Mouse (Mus musculus) intestine, embryonic 16.5 days (tissue): ENCODE results near the gene Gm8050. TPM values are rescaled to one million over a fixed set of nuclear protein-coding genes. Genes with fewer than 3 reads are reported as not detected.
A peak's percentile ranks its signal among the peaks of the same experiment; 100 is the strongest.
"Not testable (repeated sequence)": the region's sequence is repeated elsewhere in the genome, so short reads cannot be mapped to it uniquely, and the experiment has no call there.

Experiments
- ATAC-seq: fragments of 200-750 bp; cut with Nextera tagmentation; 2 replicates; pipeline ENCODE4 v1.8.0; 2017; ENCODE audit warnings: moderate TSS enrichment, moderate library complexity
- H3K27ac ChIP-seq: fragments of 300-500 bp; sonication (generic); 2 replicates; pipeline ENCODE4 v1.5.1; 2014; ENCODE audit warnings: mild to moderate bottlenecking, low read length
- H3K27me3 ChIP-seq: fragments of 300-500 bp; sonication (generic); replicated peaks from 2 replicates; pipeline ENCODE4 v1.6.1; 2014; ENCODE audit warnings: low read length, control low read depth, mixed read lengths; ENCODE audit not compliant: control insufficient read depth, insufficient read depth
- H3K36me3 ChIP-seq: fragments of 300-500 bp; sonication (generic); 2 replicates; pipeline ENCODE4 v1.6.1; 2014; ENCODE audit warnings: low read length, control low read depth; ENCODE audit not compliant: control insufficient read depth, insufficient read depth
- H3K4me1 ChIP-seq: fragments of 300-500 bp; sonication (generic); 2 replicates; pipeline ENCODE4 v1.6.1; 2014; ENCODE audit warnings: low read length, control low read depth, mixed read lengths; ENCODE audit not compliant: control insufficient read depth, insufficient read depth
- H3K4me2 ChIP-seq: fragments of 300-500 bp; sonication (generic); 2 replicates; pipeline ENCODE4 v1.6.1; 2014; ENCODE audit warnings: low read depth, low read length, control low read depth
- H3K4me3 ChIP-seq: fragments of 300-500 bp; sonication (generic); 2 replicates; pipeline ENCODE4 v1.5.1; 2014; ENCODE audit warnings: mild to moderate bottlenecking, low read length
- H3K9ac ChIP-seq: fragments of 300-500 bp; sonication (generic); 2 replicates; pipeline ENCODE4 v1.6.1; 2014; ENCODE audit warnings: low read depth, low read length
- H3K9me3 ChIP-seq: fragments of 300-500 bp; sonication (generic); 2 replicates; pipeline ENCODE4 v1.6.1; 2016; ENCODE audit warnings: low read length, control low read depth; ENCODE audit not compliant: control insufficient read depth
- WGBS: fragments of 180-500 bp; shearing (Covaris S2); extraction: QIAGEN DNeasy Blood & Tissue Kit; methylation state at CpG from one replicate; pipeline ENCODE4 v1.1.7; 2014; 5-methylcytosine and 5-hydroxymethylcytosine counted together
- polyA plus RNA-seq: library from polyadenylated mRNA; unstranded; fragments of >200 nt; fragmentation: Nextera tagmentation; extraction: Ambion mirVana; gene quantifications from 2 replicates; pipeline ENCODE4 v1.2.1, GENCODE M21; 2015

Gene Gm8050
- polyA plus RNA-seq, result not detected in 2 replicates

DNA sequence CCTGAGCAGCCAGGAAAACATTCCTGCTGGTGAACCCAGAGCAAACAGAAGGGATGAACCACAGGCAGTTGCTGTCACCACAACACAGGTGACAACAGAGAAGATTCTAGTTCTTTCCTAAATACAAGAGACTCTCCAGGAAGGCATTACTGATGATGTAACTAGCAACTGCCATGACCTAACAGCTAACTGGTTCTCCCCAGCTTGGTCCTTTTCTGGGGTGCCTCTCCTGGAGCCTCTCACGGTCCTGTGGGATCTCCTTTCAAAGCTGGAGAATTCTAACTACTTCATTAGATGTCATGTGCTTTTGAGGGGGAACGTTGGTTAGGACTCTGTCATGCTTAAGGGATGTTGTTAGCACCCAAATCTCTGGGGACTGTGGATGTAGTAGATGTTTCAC, at the start of gene Gm8050:
Gene Gm8050 (minus strand): TSS at position 101 of the 400 bp plus-strand sequence.
- H3K36me3 ChIP-seq, H3K4me1 ChIP-seq, H3K9ac ChIP-seq, H3K4me3 ChIP-seq, ATAC-seq, H3K9me3 ChIP-seq, H3K4me2 ChIP-seq, H3K27me3 ChIP-seq, H3K27ac ChIP-seq: not testable (repeated sequence)
- no CpG with 5 or more reads among the region's 2 CpGs for WGBS

DNA sequence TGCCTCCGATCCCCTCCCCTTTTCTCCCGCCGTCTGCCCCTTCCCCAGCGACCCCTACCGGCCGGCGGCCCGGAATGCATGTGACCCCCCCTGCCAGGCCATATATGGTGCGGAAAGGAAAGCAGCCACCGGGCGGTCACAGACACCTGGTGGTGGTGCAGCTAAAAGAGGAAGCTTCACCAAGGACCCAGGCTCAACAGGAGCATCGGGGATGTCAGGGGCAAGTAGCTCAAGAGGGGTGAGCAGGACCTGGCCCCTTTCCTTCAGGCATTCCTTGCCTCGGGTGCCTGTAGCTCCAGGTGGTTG, 37.1 kb upstream of the Gm8050 start:
- H3K27ac ChIP-seq, H3K27me3 ChIP-seq, H3K4me1 ChIP-seq, H3K9ac ChIP-seq, H3K4me2 ChIP-seq, ATAC-seq, H3K9me3 ChIP-seq, H3K36me3 ChIP-seq: not testable (repeated sequence)
- H3K4me3 ChIP-seq, result peak overlapping the region; percentile 41
- WGBS, result 5% methylated on average over 5 of the region's 13 CpGs

- WGBS, result under 1% methylated on average over 30 of the region's 67 CpGs
- Histone ChIP-seq H3K9ac (peak overlapping the region; percentile 51; the same call in 1 of the 2 replicates), H3K4me3 (peak overlapping the region; percentile 41), H3K4me2 (peak overlapping the region; percentile 42)
- not testable (repeated sequence) for H3K4me1 ChIP-seq, H3K9me3 ChIP-seq, H3K27ac ChIP-seq, H3K27me3 ChIP-seq, H3K36me3 ChIP-seq, ATAC-seq
Measured at GRCm38 (mm10) chr14:6756384-6757230, 36.6 kb upstream of the Gm8050 start.

DNA sequence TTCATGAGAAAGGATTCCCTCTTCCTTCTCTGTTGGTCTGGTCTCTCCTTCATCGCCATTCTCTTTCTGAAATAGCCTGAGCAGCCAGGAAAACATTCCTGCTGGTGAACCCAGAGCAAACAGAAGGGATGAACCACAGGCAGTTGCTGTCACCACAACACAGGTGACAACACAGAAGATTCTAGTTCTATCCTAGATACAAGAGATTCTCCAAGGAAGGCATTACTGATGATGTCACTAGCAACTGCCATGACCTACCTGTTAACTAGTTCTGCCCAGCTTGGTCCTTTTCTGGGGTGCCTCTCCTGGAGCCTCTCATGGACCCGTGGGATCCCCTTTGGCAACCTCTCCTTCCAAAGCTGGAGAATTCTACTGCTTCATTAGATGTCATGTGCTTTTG, 22.2 kb upstream of the Gm8050 start, which contains the start of gene Gm3636:
Gene Gm3636 (minus strand): TSS at position 101 of the 400 bp plus-strand sequence.
- not testable (repeated sequence) for H3K9me3 ChIP-seq, H3K27ac ChIP-seq, ATAC-seq, H3K4me2 ChIP-seq, H3K36me3 ChIP-seq, H3K4me1 ChIP-seq, H3K27me3 ChIP-seq, H3K4me3 ChIP-seq, H3K9ac ChIP-seq
- WGBS, result no CpG with 5 or more reads among the region's 2 CpGs

DNA sequence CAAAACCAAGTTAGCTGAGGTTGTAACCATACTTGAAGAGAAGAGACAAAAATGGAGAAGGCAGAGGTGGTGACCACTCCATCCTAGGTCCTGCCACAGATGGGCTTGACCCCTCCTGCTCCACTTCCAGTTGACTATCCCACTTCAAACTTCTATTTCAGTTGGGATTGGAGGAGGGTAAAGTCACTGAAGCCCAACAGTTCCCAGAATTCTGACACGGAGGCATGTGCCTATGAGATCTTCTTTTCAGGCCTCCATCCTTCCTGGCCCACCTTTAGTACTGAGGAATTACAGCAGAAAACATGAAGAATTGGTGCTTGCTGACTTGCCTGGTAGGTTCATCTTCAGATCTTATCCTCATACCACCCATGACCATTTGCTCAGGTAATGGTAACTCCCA, 36.0 kb downstream of the Gm8050 start, which contains the start of gene Gm10251:
Gene Gm10251 (minus strand): TSS at position 101 of the 400 bp plus-strand sequence.
- H3K4me3 ChIP-seq, H3K9me3 ChIP-seq, H3K36me3 ChIP-seq, H3K9ac ChIP-seq, H3K27ac ChIP-seq, H3K4me1 ChIP-seq, H3K27me3 ChIP-seq, H3K4me2 ChIP-seq, ATAC-seq: not testable (repeated sequence)
- WGBS, result no CpG with 5 or more reads among the region's 1 CpGs

Other genes with a start within 250 kb of the Gm8050 start
- gene Gm8356, start 183.0 kb downstream of the Gm8050 start, polyA plus RNA-seq, result not detected in 2 replicates
- gene Gm3629, start 129.6 kb downstream of the Gm8050 start, polyA plus RNA-seq, result 0.12 TPM in 2 replicates
- not detected in 2 replicates for gene Gm3460, start 97.8 kb downstream of the Gm8050 start, polyA plus RNA-seq
- gene Gm10251, start 36.1 kb downstream of the Gm8050 start, polyA plus RNA-seq, result not detected in 2 replicates
- 1.8 and 2.2 TPM in 2 replicates for gene Gm3636, start 22.1 kb upstream of the Gm8050 start, polyA plus RNA-seq
- gene Gm8362, start 54.2 kb upstream of the Gm8050 start, polyA plus RNA-seq, result not detected in 2 replicates
- not detected in 2 replicates for gene Gm3642, start 120.1 kb upstream of the Gm8050 start, polyA plus RNA-seq
- 0.12 and 0.17 TPM in 2 replicates for gene Gm3667, start 169.7 kb upstream of the Gm8050 start, polyA plus RNA-seq